Mouse (Mus musculus): ENCODE measurements around the gene Sphk1.

The Sphk1 gene

DNA sequence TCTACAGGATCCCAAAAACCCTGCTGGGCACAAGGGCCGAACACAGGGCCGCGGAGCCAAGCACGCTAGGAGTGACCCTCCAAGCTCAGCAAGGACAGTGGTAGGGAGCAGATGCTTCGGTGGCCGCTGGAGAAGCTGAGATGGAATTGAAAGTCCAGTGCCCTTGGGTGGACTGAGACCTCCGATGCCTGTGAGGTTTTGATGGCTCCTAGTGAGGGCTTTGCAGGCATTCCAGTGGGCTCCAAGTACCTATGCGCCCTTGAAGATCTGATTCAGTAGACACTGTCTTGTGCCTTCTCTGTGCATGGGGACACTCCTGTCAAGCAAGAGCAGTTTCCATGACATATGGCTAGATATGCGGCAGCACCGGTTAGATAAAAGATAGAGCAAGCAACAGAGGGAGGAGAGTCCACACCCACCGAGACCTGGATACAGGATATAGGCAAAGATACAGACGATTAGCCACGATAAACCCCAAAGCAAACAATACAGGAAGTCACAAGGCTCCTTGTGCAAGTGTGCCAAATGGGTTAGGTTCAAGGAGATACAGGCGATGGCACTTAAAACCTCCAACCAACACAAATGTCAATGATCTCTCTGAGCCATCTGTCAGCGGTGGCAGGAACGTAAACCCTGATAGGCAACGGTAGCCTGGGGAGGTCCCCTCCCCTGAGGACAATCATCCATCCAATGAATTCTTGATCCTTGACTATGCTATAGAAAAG, 24.4 kb upstream of the Sphk1 start:
- in situ Hi-C loops (cut with MboI), result no loop called here

DNA sequence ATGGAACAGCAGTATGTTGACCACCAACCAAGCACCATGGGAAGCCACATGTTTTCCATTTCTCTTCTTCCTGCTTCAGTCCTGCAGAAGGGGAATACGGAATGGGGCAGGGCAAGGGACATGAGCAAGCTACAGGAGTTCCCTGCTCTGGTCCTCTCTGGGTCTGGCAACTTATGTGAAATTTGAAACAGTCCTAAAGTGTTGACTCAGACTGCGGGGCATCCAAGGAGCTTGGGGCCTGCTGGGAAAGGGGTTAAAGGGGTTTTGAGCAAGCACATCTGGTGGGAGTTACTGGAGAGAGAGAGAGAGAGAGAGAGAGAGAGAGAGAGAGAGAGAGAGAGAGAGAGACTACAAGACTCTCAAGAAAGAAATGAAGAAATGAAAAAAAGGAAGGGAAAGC, 22.0 kb upstream of the Sphk1 start:
- in situ Hi-C loops (cut with MboI), result no loop called here

DNA sequence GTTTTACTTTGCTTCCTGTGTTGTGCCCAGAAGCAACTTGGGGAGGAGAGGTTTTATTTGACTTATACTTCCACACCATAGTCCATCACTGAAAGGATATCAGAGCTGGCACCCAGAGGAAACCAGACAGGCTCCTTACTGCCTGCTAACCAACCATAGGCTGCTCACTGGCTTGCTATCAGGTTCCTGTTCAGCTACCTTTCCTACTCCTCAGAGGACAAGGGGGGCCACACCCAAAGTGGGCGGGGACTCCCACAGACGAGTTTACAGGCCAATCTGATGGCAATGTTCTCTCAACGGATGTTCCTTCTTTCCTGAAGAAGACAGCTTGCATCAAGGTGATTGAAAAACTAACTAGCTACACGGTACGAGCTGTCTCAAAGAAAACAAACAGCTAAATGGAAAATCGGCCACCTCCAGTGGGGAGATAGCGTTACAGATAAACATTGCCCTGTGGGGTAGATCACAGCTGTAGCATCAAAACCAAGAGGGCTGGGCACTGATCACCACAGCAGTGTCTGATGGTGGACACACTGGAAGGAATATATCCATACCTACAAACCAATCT, 19.3 kb upstream of the Sphk1 start:
- in situ Hi-C loops (cut with MboI), result no loop called here

- in situ Hi-C loops (cut with MboI), result no loop called here
Observed at GRCm38 (mm10) chr11:116512154-116512553, 18.6 kb upstream of the Sphk1 start.

DNA sequence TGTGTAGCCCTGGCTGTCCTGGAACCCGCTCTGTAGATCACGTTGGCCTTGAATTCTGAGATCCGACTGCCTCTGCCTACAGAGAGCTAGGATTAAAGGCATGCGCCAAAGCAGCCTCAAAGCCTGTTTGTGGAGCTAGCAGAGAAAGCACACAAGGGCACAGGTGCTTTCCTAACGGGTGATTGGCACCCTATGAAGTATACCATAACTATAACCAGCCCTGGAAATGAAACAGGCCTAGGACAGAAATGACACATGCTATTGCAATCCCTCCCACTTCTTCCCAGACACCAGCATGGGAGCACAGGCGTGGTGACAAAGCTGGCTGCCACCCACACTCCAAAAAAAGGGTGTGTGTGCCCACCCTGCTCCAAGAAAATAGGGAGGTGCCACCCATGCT, 17.7 kb upstream of the Sphk1 start:
- in situ Hi-C loops (cut with MboI), result no loop called here

DNA sequence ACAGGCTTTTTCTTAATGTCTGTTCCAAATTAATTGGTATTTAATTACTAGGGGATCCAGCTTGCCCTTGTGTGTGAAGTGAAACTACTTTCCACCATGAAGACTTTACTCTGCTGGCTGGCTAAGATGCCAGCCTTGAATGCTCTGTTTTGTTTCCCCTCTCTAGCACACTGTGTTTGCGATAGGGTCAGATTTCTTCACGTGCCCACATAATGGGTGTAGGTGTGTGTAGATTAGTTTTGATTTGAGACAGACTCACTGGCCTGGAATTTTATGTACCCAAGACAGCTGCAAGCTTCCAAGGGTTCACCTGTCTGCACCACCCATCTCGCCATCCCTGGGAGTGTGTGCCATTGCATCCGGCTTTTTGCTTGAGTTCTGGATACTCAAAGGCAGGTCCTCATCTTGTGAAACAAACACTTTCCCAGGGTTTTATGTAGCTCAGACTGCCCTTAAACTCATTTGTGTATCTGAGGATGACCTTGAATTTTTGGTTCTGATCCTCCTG, 17.1 kb upstream of the Sphk1 start:
- in situ Hi-C loops (cut with MboI), result no loop called here

DNA sequence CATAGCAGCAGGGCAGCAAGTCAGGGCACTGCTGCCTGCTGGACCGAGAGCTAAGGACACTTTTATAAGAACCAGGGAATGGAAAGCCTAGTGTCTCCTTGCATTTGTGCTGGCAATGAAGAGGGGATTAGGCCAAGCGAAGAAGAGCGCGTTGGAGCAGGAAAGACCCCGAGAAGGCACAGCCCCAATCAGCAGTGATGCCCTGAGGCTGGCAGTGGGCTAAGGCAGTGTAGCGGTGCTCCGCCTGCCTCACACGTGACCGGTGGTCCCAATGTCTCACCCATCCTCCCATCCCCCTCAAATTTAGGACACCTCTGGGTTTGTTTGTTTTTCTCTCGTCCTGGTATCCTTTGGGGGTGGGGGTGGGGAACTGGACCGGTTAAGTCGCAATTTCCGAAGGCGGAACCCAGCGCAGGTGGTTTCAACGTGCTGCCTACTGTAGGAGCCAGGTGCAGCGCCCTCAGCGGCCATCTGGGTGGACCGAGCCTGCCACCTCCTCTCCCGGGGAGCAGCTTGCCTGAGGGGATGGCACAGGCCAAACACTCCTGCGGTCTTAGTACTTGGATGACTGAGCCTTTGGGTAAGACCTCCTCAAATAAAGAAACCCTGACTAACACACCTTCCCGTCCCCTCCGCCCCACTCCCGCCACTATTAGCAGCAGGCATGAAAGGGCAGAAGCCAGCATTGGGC, 15.2 kb upstream of the Sphk1 start:
- in situ Hi-C loops (cut with MboI), result no loop called here

- in situ Hi-C loops (cut with MboI), result no loop called here
Observed at GRCm38 (mm10) chr11:116518482-116518881, 12.2 kb upstream of the Sphk1 start.

DNA sequence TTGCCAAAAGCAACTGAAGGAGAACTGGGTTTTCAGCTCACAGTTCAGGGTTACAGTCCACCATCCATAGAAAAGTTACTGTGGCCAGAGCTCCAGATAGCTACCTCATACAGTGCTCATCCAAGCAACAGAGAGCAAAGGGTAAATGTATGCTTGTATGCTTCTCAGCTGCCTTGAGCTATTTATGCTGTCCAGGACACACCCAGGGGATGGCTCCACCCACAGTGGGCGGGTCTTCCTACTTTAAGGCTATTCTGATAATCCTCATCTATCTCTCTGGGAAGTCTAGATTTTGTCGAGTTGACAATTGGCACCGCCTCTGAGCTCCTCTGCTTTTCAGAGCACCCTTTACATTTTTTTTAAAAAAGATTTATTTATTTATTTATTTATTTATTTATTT, 9.6 kb upstream of the Sphk1 start:
- in situ Hi-C loops (cut with MboI), result no loop called here

GRCm38 (mm10) chr11:116522046-116522445, 8.7 kb upstream of the Sphk1 start:
- in situ Hi-C loops (cut with MboI), result no loop called here

DNA sequence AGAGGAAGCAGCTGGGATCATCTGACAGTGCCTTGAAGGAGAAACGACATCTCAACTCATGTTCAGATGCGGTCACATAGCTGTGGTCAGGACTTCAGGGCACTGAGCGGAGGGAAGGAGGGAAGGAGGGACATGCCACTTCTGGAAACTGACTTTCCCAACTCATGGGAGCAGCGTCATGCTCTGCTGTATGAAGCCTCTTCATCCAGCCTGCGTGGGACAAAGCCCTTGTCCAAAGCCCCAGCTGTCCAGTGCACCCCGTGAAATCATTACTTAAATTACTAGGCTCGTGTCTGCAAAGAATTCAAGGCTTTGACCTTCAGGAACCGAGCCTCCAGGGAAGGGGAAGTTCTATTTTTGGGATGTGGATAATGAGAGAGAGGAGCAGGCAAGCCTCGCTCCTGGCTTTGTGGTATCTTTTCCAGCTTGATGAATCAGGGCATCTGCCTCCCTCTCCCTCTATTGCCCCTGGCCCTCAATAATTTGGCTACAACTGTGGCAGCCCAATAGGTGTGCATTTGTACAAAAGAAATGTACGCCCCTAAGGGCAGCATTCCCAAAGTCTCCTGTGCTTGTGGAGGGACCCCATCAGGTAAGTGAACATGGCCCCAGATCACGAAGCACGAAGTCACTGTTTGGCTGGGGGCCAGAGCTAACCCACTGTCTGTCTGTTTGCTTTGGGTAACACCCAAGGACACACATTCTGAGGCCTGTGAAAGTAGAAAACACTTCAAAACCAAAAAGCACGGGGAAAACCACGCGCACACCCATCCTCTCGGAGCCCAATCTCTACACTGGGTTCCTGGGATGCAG, 7.6 kb upstream of the Sphk1 start:
- in situ Hi-C loops (cut with MboI), result no loop called here

DNA sequence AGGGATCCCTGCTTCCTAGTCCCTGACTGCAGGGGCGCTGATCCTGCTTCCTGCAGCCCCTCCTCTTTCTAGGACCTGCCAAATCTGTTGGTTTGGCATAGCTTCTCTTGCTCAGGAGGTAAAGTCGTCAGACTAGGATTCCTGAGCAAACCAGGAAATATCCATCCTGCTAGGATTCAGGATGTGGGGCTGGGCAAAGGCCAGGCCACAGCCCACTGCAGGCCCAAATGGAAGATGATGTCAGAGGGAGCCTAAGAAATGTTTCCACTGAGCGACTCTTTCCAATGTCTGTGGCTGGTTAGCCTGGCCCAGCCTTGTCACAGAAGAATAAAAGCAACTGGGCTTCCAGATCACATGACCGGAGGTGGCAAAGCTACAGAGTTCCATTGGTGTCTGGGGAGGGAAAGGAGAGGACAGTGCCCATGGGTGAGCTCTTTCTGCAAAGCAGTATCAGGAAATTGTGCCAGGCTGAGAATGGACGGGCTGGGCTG, 7.0 kb upstream of the Sphk1 start:
- in situ Hi-C loops (cut with MboI), result no loop called here

DNA sequence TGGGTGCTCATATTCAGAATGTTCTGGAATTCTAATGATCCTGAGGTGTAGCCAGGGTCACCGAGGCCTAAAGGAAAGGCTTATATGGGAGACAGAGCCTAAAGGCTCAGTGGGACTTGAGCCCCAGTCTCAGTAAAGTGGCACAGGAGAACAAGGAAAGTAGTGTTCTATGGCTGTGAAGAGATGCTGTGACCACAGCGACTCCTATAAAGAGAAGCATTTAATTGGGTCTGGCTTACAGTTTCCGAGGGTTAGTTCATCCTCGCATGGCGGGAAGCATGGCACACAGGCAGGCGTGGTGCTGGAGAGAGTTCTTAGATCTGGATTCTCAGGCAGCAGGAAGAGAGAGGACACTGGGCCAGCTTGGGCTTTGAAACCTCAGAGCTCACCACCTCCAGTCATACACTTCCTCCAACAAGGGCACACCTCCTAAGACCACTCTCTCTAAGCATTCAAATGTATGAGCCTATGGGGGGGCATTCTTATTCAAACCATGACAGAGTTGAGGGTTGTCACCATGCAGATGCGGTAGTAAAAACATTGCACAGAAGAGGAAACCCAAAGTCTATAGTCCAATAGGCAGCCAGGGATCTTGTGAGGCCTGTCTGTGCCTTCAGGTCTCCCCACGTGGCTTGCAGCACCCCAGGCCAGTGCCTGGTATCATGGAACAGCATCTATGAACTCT, 1.9 kb upstream of the Sphk1 start:
- in situ Hi-C loops (cut with MboI), result no loop called here

- in situ Hi-C loops (cut with MboI), result no loop called here
Observed at GRCm38 (mm10) chr11:116531371-116532191, 856 bp downstream of the Sphk1 start.

DNA sequence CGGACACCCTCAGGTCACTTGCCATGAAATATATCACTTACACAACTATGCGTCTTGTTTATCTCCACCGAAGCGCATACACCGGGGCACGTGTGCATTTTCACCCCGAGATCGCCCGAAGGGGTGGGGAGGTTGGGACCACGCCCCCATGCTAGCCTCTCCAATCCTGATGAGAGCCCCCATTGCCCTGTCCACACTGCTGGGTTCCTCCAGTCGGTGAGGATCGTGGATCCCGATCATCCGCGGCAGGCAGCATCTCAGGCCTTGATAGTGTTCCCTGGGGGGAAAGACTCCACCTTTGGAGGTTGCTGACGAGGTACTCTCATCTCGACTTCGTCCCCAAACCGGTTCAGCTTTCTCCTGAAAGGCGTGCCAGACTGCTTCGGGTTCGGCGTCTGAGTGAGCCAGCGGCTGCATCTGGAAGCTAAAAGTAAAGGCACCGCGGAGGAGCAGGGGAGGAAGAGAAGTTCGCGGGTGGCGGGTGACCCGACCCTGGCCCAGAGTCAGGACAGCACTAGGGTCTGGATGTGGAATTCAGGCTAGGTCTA, 1.6 kb downstream of the Sphk1 start:
- in situ Hi-C loops (cut with MboI), result no loop called here

DNA sequence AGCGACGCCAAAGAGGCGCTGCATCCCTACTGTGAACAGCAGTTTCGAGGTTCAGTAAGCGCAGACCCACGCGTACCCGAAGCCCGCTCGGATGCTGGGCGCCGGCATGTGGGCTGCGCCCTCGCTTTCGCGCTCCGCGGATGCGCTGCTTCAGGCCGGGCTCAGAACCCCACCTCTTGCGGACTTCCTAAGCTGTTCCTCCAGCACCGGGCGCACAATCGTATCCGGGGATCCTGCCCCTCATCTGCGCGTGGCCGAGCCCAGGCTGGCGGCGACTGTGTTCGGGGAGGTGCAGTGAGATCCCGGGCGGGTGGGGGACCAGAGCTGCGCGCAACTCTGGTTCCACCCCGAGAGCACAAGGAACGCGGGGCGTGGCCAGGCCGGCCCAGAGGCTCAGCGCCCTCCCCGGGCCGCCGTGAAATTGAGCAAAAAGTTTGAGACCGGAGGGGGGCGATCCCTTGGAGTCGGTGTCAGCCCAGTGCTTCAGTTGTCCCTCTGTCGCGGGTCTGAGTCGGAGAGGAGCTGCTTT, 2.1 kb downstream of the Sphk1 start:
- in situ Hi-C loops (cut with MboI), result no loop called here

GRCm38 (mm10) chr11:116533341-116534153, 2.8 kb downstream of the Sphk1 start:
- in situ Hi-C loops (cut with MboI), result no loop called here

DNA sequence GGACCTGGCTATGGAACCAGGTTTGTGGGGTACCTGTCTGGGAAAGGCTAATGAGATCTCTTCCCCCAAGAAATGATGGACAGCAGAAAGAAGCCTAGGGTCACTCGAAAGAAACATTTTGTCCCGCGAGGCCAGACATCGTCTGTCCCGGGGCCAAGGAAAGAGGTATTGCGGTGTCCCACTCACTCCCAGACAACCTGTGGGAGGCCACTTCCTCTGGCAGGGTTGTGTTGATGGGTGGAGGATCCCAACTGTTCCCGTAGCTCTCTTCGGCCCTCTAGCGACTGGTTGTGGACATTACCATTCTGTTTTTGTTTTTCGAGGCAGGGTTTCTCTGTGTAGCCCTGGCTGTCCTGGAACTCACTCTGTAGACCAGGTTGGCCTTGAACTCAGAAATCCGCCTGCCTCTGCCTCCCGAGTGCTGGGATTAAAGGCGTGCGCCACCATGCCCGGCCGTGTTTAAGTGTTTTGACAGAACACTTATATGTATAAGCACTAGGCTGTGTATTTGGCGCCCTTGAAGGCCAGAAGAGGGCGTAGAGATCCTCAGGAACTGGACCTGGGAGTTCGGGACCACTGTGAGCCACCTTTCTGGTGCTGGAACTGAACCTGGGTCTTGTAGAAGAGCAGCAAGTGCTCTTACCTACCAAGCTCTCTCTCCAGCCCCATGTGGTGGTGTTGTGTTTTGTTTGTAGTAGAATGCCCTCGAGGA, 3.6 kb downstream of the Sphk1 start:
- in situ Hi-C loops (cut with MboI), result no loop called here

DNA sequence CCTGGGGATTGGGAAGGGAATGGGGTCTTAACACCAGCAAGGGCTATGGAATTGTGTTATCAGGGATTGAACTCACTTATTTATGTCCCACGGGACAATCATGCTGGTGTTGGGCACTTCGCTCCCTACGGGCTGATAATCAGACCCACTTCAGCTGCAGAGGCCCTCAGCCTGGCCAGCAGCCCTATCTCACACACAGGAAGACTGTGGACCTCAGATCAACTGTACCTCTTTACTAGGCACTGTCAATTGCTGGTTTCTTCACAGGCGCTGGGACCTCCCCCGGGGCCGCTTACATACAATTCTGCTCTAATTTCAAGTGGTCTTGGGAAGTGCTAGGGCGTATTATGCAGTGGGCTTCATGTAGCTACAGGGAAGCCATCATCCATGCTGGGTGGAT, 6.0 kb downstream of the Sphk1 start:
- in situ Hi-C loops (cut with MboI), result no loop called here
